Mouse (Mus musculus): ENCODE measurements around the gene Olfr191. TPM values are rescaled to one million over a fixed set of nuclear protein-coding genes. Genes with fewer than 3 reads are reported as not detected.
"Not testable (repeated sequence)": the region's sequence is repeated elsewhere in the genome, so short reads cannot be mapped to it uniquely, and the experiment has no call there.

The Olfr191 gene
- not detected in 2 replicates for polyA plus RNA-seq (2015; fragmentation: Nextera tagmentation; extraction: Ambion mirVana)

GRCm38 (mm10) chr16:59089722-59090121 is at the start of gene Olfr191:
Olfr191 (minus strand) TSS chr16:59089822.
- not testable (repeated sequence) for H3K36me3 ChIP-seq; ATAC-seq (ENCODE audit: insufficient number of reproducible peaks, low FRiP score, low TSS enrichment, low read depth); H3K4me2 ChIP-seq; H3K27me3 ChIP-seq; H3K27ac ChIP-seq; H3K9ac ChIP-seq; H3K9me3 ChIP-seq; H3K4me3 ChIP-seq; H3K4me1 ChIP-seq
- 56% methylated on average over 1 of the region's 1 CpGs for WGBS

- WGBS = 90% methylated on average over 1 of the region's 1 CpGs
These were observed 41.1 kb upstream of the Olfr191 start for GRCm38 (mm10) chr16:59130740-59131139.

GRCm38 (mm10) chr16:59120969-59121368 is 31.3 kb upstream of the Olfr191 start, which contains the start of gene Olfr194:
Olfr194 (minus strand) TSS chr16:59121069.
- Histone ChIP-seq H3K36me3 (no peaks in the 10 kb centered on the region), H3K4me2 (no peak within 1 kb of the TSS), H3K27me3 (no peaks in the 10 kb centered on the region), H3K27ac (no peak within 1 kb of the TSS), H3K9ac (no peak within 1 kb of the TSS), H3K4me3 (no peak within 1 kb of the TSS), H3K4me1 (no peaks in the 10 kb centered on the region), H3K9me3 (0 out of 2 replicates have a peak, but pooled peaks cover 3% of the 10 kb centered on the region)
- ATAC-seq (ENCODE audit: insufficient number of reproducible peaks, low FRiP score, low TSS enrichment, low read depth) = no peak

More at GRCm38 (mm10) chr16:59130740-59131139, 41.1 kb upstream of the Olfr191 start:
- Histone ChIP-seq H3K9me3 (no peaks in the 10 kb centered on the region), H3K27me3 (no peaks in the 10 kb centered on the region), H3K36me3 (no peaks in the 10 kb centered on the region), H3K4me1 (no peaks in the 10 kb centered on the region), H3K9ac (no peak overlapping the region), H3K4me2 (no peak overlapping the region), H3K27ac (no peak overlapping the region), H3K4me3 (no peak overlapping the region)
- no peak for ATAC-seq (ENCODE audit: insufficient number of reproducible peaks, low FRiP score, low TSS enrichment, low read depth)

GRCm38 (mm10) chr16:59111781-59112180 is 22.2 kb upstream of the Olfr191 start, which contains the start of gene Olfr193:
Olfr193 (minus strand) TSS chr16:59111881.
- 93% methylated on average over 1 of the region's 1 CpGs for WGBS
- Histone ChIP-seq H3K9me3 (0 out of 2 replicates have a peak, but pooled peaks cover under 1% of the 10 kb centered on the region), H3K4me2 (no peak within 1 kb of the TSS), H3K36me3 (no peaks in the 10 kb centered on the region), H3K9ac (no peak within 1 kb of the TSS), H3K27ac (no peak within 1 kb of the TSS), H3K27me3 (no peaks in the 10 kb centered on the region), H3K4me3 (no peak within 1 kb of the TSS), H3K4me1 (no peaks in the 10 kb centered on the region)
- ATAC-seq (ENCODE audit: insufficient number of reproducible peaks, low FRiP score, low TSS enrichment, low read depth) = no peak

- not testable (repeated sequence) for H3K36me3 ChIP-seq
These were observed 18.9 kb upstream of the Olfr191 start for GRCm38 (mm10) chr16:59108522-59108921.

GRCm38 (mm10) chr16:59105312-59105711 is 15.7 kb upstream of the Olfr191 start:
- ATAC-seq (ENCODE audit: insufficient number of reproducible peaks, low FRiP score, low TSS enrichment, low read depth) = no peak
- no peak overlapping the region for H3K9ac ChIP-seq
- no peaks in the 10 kb centered on the region for H3K4me1 ChIP-seq
- H3K27ac ChIP-seq = no peak overlapping the region
- no peaks in the 10 kb centered on the region for H3K9me3 ChIP-seq
- no peaks in the 10 kb centered on the region for H3K27me3 ChIP-seq
- H3K36me3 ChIP-seq = no peaks in the 10 kb centered on the region
- H3K4me3 ChIP-seq = no peak overlapping the region
- 70% methylated on average over 2 of the region's 2 CpGs for WGBS
- no peak overlapping the region for H3K4me2 ChIP-seq

More at GRCm38 (mm10) chr16:59108522-59108921, 18.9 kb upstream of the Olfr191 start:
- not testable (repeated sequence) for ATAC-seq (ENCODE audit: insufficient number of reproducible peaks, low FRiP score, low TSS enrichment, low read depth); H3K4me2 ChIP-seq; H3K27me3 ChIP-seq; H3K4me1 ChIP-seq; H3K4me3 ChIP-seq; H3K9ac ChIP-seq; H3K9me3 ChIP-seq; H3K27ac ChIP-seq
- 58% methylated on average over 5 of the region's 5 CpGs for WGBS

GRCm38 (mm10) chr16:59081113-59081512 is 8.5 kb downstream of the Olfr191 start:
- H3K9me3 ChIP-seq; H3K36me3 ChIP-seq; H3K4me1 ChIP-seq; H3K4me2 ChIP-seq; H3K27ac ChIP-seq; ATAC-seq (ENCODE audit: insufficient number of reproducible peaks, low FRiP score, low TSS enrichment, low read depth); H3K4me3 ChIP-seq; H3K27me3 ChIP-seq; H3K9ac ChIP-seq: not testable (repeated sequence)
- 83% methylated on average over 2 of the region's 2 CpGs for WGBS

- Histone ChIP-seq H3K4me1 (no peaks in the 10 kb centered on the region), H3K27ac (no peak within 1 kb of the TSS), H3K36me3 (no peaks in the 10 kb centered on the region), H3K4me3 (no peak within 1 kb of the TSS), H3K9ac (no peak within 1 kb of the TSS), H3K4me2 (no peak within 1 kb of the TSS), H3K9me3 (no peaks in the 10 kb centered on the region), H3K27me3 (no peaks in the 10 kb centered on the region)
- 88% methylated on average over 5 of the region's 5 CpGs for WGBS
- ATAC-seq (ENCODE audit: insufficient number of reproducible peaks, low FRiP score, low TSS enrichment, low read depth) = no peak
These were observed 11.7 kb downstream of the Olfr191 start, which contains the start of gene Olfr190 for GRCm38 (mm10) chr16:59077905-59078304. Olfr190 (minus strand) TSS chr16:59078005.

- H3K4me2 ChIP-seq = no peak overlapping the region
- H3K9me3 ChIP-seq = no peaks in the 10 kb centered on the region
- no peaks in the 10 kb centered on the region for H3K4me1 ChIP-seq
- no peaks in the 10 kb centered on the region for H3K27me3 ChIP-seq
- no peaks in the 10 kb centered on the region for H3K36me3 ChIP-seq
- WGBS = 90% methylated on average over 1 of the region's 1 CpGs
- no peak for ATAC-seq (ENCODE audit: insufficient number of reproducible peaks, low FRiP score, low TSS enrichment, low read depth)
- no peak overlapping the region for H3K27ac ChIP-seq
- H3K9ac ChIP-seq = no peak overlapping the region
- H3K4me3 ChIP-seq = no peak overlapping the region
These were observed 16.1 kb downstream of the Olfr191 start for GRCm38 (mm10) chr16:59073520-59073919.

GRCm38 (mm10) chr16:59071755-59072154 is 17.9 kb downstream of the Olfr191 start:
- Histone ChIP-seq H3K9ac (no peak overlapping the region), H3K4me3 (no peak overlapping the region), H3K4me1 (no peaks in the 10 kb centered on the region), H3K9me3 (no peaks in the 10 kb centered on the region), H3K4me2 (no peak overlapping the region), H3K27ac (no peak overlapping the region), H3K36me3 (no peaks in the 10 kb centered on the region), H3K27me3 (no peaks in the 10 kb centered on the region)
- no peak for ATAC-seq (ENCODE audit: insufficient number of reproducible peaks, low FRiP score, low TSS enrichment, low read depth)

GRCm38 (mm10) chr16:59062411-59062810 is 27.2 kb downstream of the Olfr191 start:
- not testable (repeated sequence) for H3K4me1 ChIP-seq; H3K27ac ChIP-seq; ATAC-seq (ENCODE audit: insufficient number of reproducible peaks, low FRiP score, low TSS enrichment, low read depth); H3K36me3 ChIP-seq; H3K4me3 ChIP-seq; H3K27me3 ChIP-seq; H3K9me3 ChIP-seq; H3K4me2 ChIP-seq; H3K9ac ChIP-seq
- 73% methylated on average over 3 of the region's 3 CpGs for WGBS

- not testable (repeated sequence) for H3K36me3 ChIP-seq; H3K9me3 ChIP-seq; H3K27ac ChIP-seq; H3K9ac ChIP-seq; H3K4me3 ChIP-seq; H3K4me2 ChIP-seq; H3K27me3 ChIP-seq; ATAC-seq (ENCODE audit: insufficient number of reproducible peaks, low FRiP score, low TSS enrichment, low read depth); H3K4me1 ChIP-seq
- 92% methylated on average over 2 of the region's 2 CpGs for WGBS
These were observed 40.3 kb downstream of the Olfr191 start for GRCm38 (mm10) chr16:59049286-59049685.

- Histone ChIP-seq H3K9me3 (no peaks in the 10 kb centered on the region), H3K27ac (no peak overlapping the region), H3K27me3 (no peaks in the 10 kb centered on the region), H3K4me1 (no peaks in the 10 kb centered on the region), H3K4me3 (no peak overlapping the region), H3K4me2 (no peak overlapping the region), H3K9ac (no peak overlapping the region), H3K36me3 (no peaks in the 10 kb centered on the region)
- 72% methylated on average over 1 of the region's 1 CpGs for WGBS
- ATAC-seq (ENCODE audit: insufficient number of reproducible peaks, low FRiP score, low TSS enrichment, low read depth) = no peak
These were observed 40.8 kb downstream of the Olfr191 start for GRCm38 (mm10) chr16:59048860-59049259.
